Mouse (Mus musculus) embryonic facial prominence, embryonic 11.5 days (tissue): ENCODE measurements around the gene Lbx1. TPM values are rescaled to one million over a fixed set of nuclear protein-coding genes. Genes with fewer than 3 reads are reported as not detected.

ENCODE experiments used
- ATAC-seq: fragments of 200-750 bp; cut with Nextera tagmentation; replicated peaks from 2 replicates; pipeline ENCODE4 v1.8.0; 2017; ENCODE audit warnings: low read depth; ENCODE audit not compliant: insufficient number of reproducible peaks, low FRiP score, low TSS enrichment
- DNase-seq: peaks from one replicate; pipeline ENCODE4 v3.0.0-alpha.2; 2015; ENCODE audit warnings: low spot score
- H3K27ac ChIP-seq: fragments of 300-500 bp; sonication (generic); replicated peaks from 2 replicates; pipeline ENCODE4 v1.5.1; 2014; ENCODE audit warnings: mild to moderate bottlenecking, low read depth, low read length, control low read depth
- H3K27me3 ChIP-seq: fragments of 300-500 bp; sonication (generic); 2 replicates; pipeline ENCODE4 v1.6.1; 2014; ENCODE audit warnings: mild to moderate bottlenecking, low read length, moderate library complexity, mixed read lengths; ENCODE audit not compliant: control insufficient read depth, insufficient read depth
- H3K36me3 ChIP-seq: fragments of 300-500 bp; sonication (generic); replicated peaks from 2 replicates; pipeline ENCODE4 v1.6.1; 2014; ENCODE audit warnings: low read depth, mild to moderate bottlenecking, low read length, moderate library complexity, mixed read lengths; ENCODE audit not compliant: control insufficient read depth, insufficient read depth
- H3K4me1 ChIP-seq: fragments of 300-500 bp; sonication (generic); 2 replicates; pipeline ENCODE4 v1.6.1; 2014; ENCODE audit warnings: low read length, mixed read lengths; ENCODE audit not compliant: control insufficient read depth, insufficient read depth
- H3K4me2 ChIP-seq: fragments of 300-500 bp; sonication (generic); 2 replicates; pipeline ENCODE4 v1.6.1; 2014; ENCODE audit warnings: low read depth, mild to moderate bottlenecking, control low read depth, low read length, moderate library complexity
- H3K4me3 ChIP-seq: fragments of 300-500 bp; sonication (generic); 2 replicates; pipeline ENCODE4 v1.5.1; 2014; ENCODE audit warnings: low read depth, low read length, control low read depth
- H3K9ac ChIP-seq: fragments of 300-500 bp; sonication (generic); replicated peaks from 2 replicates; pipeline ENCODE4 v1.6.1; 2014; ENCODE audit warnings: mild to moderate bottlenecking, control low read depth, low read length
- H3K9me3 ChIP-seq: fragments of 300-500 bp; sonication (generic); replicated peaks from 2 replicates; pipeline ENCODE4 v1.6.1; 2016; ENCODE audit warnings: mild to moderate bottlenecking, low read length, inconsistent platforms, mixed read lengths; ENCODE audit not compliant: control insufficient read depth
- whole genome bisulfite sequencing: fragments of 180-500 bp; shearing (Covaris S2); extraction: QIAGEN DNeasy Blood & Tissue Kit; methylation state at CpG from one replicate; pipeline ENCODE4 v1.1.7; 2014; 5-methylcytosine and 5-hydroxymethylcytosine counted together
- polyA plus RNA-seq: library from polyadenylated mRNA; unstranded; fragments of >200 nt; fragmentation: Nextera tagmentation; extraction: Ambion mirVana; gene quantifications from 2 replicates; pipeline ENCODE4 v1.2.1, GENCODE M21; 2014

The Lbx1 gene
- polyA plus RNA-seq, 1 experiment from 2014 or later, result 0.48 TPM

- WGBS, result 80% methylated on average over 19 of the region's 19 CpGs
- Histone ChIP-seq H3K4me1 (no peaks in the 10 kb centered on the region), H3K4me3 (no peak overlapping the region), H3K27ac (no peak overlapping the region), H3K4me2 (no peak overlapping the region), H3K9me3 (no peaks in the 10 kb centered on the region), H3K9ac (no peak overlapping the region), H3K36me3 (no peaks in the 10 kb centered on the region), H3K27me3 (peaks cover 11% of the 10 kb centered on the region)
- ATAC-seq, result no peak
- DNase-seq, result no peak
These were observed 13.1 kb upstream of the Lbx1 start for GRCm38 (mm10) chr19:45248691-45249090.

- 1% methylated on average over 29 of the region's 29 CpGs for WGBS
- no peak overlapping the region for H3K4me3 ChIP-seq
These were observed 8.5 kb upstream of the Lbx1 start for GRCm38 (mm10) chr19:45243918-45244700.

GRCm38 (mm10) chr19:45243264-45243602 is 7.6 kb upstream of the Lbx1 start:
- WGBS, result 2% methylated on average over 5 of the region's 5 CpGs
- Histone ChIP-seq H3K27ac (no peak overlapping the region), H3K4me1 (no peaks in the 10 kb centered on the region), H3K4me3 (no peak overlapping the region), H3K27me3 (peaks cover 62% of the 10 kb centered on the region), H3K9ac (no peak overlapping the region), H3K9me3 (no peaks in the 10 kb centered on the region), H3K36me3 (no peaks in the 10 kb centered on the region), H3K4me2 (no peak overlapping the region)
- no peak for DNase-seq
- no peak for ATAC-seq

More at GRCm38 (mm10) chr19:45243918-45244700, 8.5 kb upstream of the Lbx1 start:
- H3K4me2 ChIP-seq, result no peak overlapping the region
- ATAC-seq (no peak), DNase-seq (peak; percentile 68)
- H3K27me3 ChIP-seq, result peaks cover 54% of the 10 kb centered on the region
- no peak overlapping the region for H3K27ac ChIP-seq
- no peaks in the 10 kb centered on the region for H3K9me3 ChIP-seq
- no peak overlapping the region for H3K9ac ChIP-seq
- no peaks in the 10 kb centered on the region for H3K36me3 ChIP-seq
- H3K4me1 ChIP-seq, result no peaks in the 10 kb centered on the region

GRCm38 (mm10) chr19:45242348-45243263 is 7.0 kb upstream of the Lbx1 start:
- under 1% methylated on average over 23 of the region's 23 CpGs for WGBS
- Histone ChIP-seq H3K4me2 (no peak overlapping the region; the same call in 1 of the 2 replicates), H3K36me3 (no peaks in the 10 kb centered on the region), H3K4me3 (no peak overlapping the region), H3K4me1 (no peaks in the 10 kb centered on the region), H3K9me3 (no peaks in the 10 kb centered on the region), H3K27ac (no peak overlapping the region), H3K27me3 (peaks cover 68% of the 10 kb centered on the region), H3K9ac (no peak overlapping the region; the same call in 1 of the 2 replicates)
- DNase-seq, result no peak
- ATAC-seq, result no peak

GRCm38 (mm10) chr19:45242017-45242347 is 6.4 kb upstream of the Lbx1 start:
- H3K9me3 ChIP-seq, result no peaks in the 10 kb centered on the region
- no peak overlapping the region for H3K4me2 ChIP-seq
- DNase-seq, result no peak
- peaks cover 73% of the 10 kb centered on the region for H3K27me3 ChIP-seq
- no peak for ATAC-seq
- H3K4me3 ChIP-seq, result no peak overlapping the region
- no peaks in the 10 kb centered on the region for H3K4me1 ChIP-seq
- WGBS, result 7% methylated on average over 4 of the region's 4 CpGs
- no peaks in the 10 kb centered on the region for H3K36me3 ChIP-seq
- H3K27ac ChIP-seq, result no peak overlapping the region
- H3K9ac ChIP-seq, result no peak overlapping the region

GRCm38 (mm10) chr19:45240026-45240425 is 4.4 kb upstream of the Lbx1 start:
- no peak overlapping the region for H3K4me2 ChIP-seq
- H3K27me3 ChIP-seq, result peaks cover 88% of the 10 kb centered on the region
- no peak overlapping the region for H3K4me3 ChIP-seq
- no peak overlapping the region for H3K9ac ChIP-seq
- DNase-seq, result no peak
- H3K36me3 ChIP-seq, result no peaks in the 10 kb centered on the region
- no peak for ATAC-seq
- no peak overlapping the region for H3K27ac ChIP-seq
- H3K9me3 ChIP-seq, result no peaks in the 10 kb centered on the region
- 4% methylated on average over 2 of the region's 2 CpGs for WGBS
- H3K4me1 ChIP-seq, result peaks cover 6% of the 10 kb centered on the region; the same call in 1 of the 2 replicates

GRCm38 (mm10) chr19:45239191-45239590 is 3.6 kb upstream of the Lbx1 start:
- H3K36me3 ChIP-seq, result no peaks in the 10 kb centered on the region
- peaks cover 6% of the 10 kb centered on the region; the same call in 1 of the 2 replicates for H3K4me1 ChIP-seq
- DNase-seq (no peak), ATAC-seq (no peak)
- WGBS, result 11% methylated on average over 1 of the region's 1 CpGs
- H3K9me3 ChIP-seq, result no peaks in the 10 kb centered on the region
- H3K4me3 ChIP-seq, result no peak overlapping the region
- H3K27ac ChIP-seq, result no peak overlapping the region
- peaks cover 93% of the 10 kb centered on the region for H3K27me3 ChIP-seq
- H3K4me2 ChIP-seq, result no peak overlapping the region
- no peak overlapping the region for H3K9ac ChIP-seq
